Mouse (Mus musculus) heart, postnatal 0 days (tissue): Measurements from ENCODE around the gene Zscan12. TPM values are rescaled to one million over a fixed set of nuclear protein-coding genes. Genes with fewer than 3 reads are reported as not detected.

Experiments used
- ATAC-seq: fragments of 200-750 bp; cut with Nextera tagmentation; 2 replicates; pipeline ENCODE4 v1.8.0; 2017; ENCODE audit warnings: low read depth, moderate number of reproducible peaks, moderate library complexity; ENCODE audit not compliant: insufficient read depth
- DNase-seq: peaks from one replicate; pipeline ENCODE4 v3.0.0-alpha.2; 2016; ENCODE audit warnings: low spot score
- H3K27ac ChIP-seq: fragments of 300-500 bp; sonication (generic); 2 replicates; pipeline ENCODE4 v1.5.1; 2014; ENCODE audit warnings: low read depth, mild to moderate bottlenecking
- H3K27me3 ChIP-seq: fragments of 300-500 bp; sonication (generic); 2 replicates; pipeline ENCODE4 v1.6.1; 2014; ENCODE audit warnings: low read length, mixed read lengths; ENCODE audit not compliant: control insufficient read depth, insufficient read depth
- H3K36me3 ChIP-seq: fragments of 300-500 bp; sonication (generic); replicated peaks from 2 replicates; pipeline ENCODE4 v1.6.1; 2014; ENCODE audit warnings: low read length, mixed read lengths; ENCODE audit not compliant: control insufficient read depth, insufficient read depth
- H3K4me1 ChIP-seq: fragments of 300-500 bp; sonication (generic); 2 replicates; pipeline ENCODE4 v1.6.1; 2014; ENCODE audit warnings: antibody characterized with exemption; ENCODE audit not compliant: control insufficient read depth, insufficient read depth
- H3K4me2 ChIP-seq: fragments of 300-500 bp; sonication (generic); 2 replicates; pipeline ENCODE4 v1.6.1; 2014; ENCODE audit warnings: low read depth, mild to moderate bottlenecking, low read length, moderate library complexity
- H3K4me3 ChIP-seq: fragments of 300-500 bp; sonication (generic); 2 replicates; pipeline ENCODE4 v1.5.1; 2014; ENCODE audit warnings: low read depth, low read length
- H3K9ac ChIP-seq: fragments of 300-500 bp; sonication (generic); replicated peaks from 2 replicates; pipeline ENCODE4 v1.6.1; 2014; ENCODE audit warnings: low read depth, low read length, mixed read lengths
- H3K9me3 ChIP-seq: fragments of 300-500 bp; sonication (generic); replicated peaks from 2 replicates; pipeline ENCODE4 v1.6.1; 2016; ENCODE audit warnings: low read length; ENCODE audit not compliant: control insufficient read depth
- CTCF ChIP-seq: IDR thresholded peaks from 2 replicates; pipeline ENCODE4 v1.5.1; 2016; ENCODE audit warnings: antibody characterized with exemption, control low read depth, low read depth
- EP300 ChIP-seq: IDR thresholded peaks from 2 replicates; pipeline ENCODE4 v1.6.1; 2016; ENCODE audit warnings: antibody characterized with exemption, low read depth
- WGBS: fragments of 180-500 bp; shearing (Covaris S2); extraction: QIAGEN DNeasy Blood & Tissue Kit; methylation state at CpG from one replicate; pipeline ENCODE4 v1.1.7; 2014; 5-methylcytosine and 5-hydroxymethylcytosine counted together
- polyA plus RNA-seq: library from polyadenylated mRNA; unstranded; fragments of >200 nt; fragmentation: Nextera tagmentation; extraction: Ambion mirVana; gene quantifications from 2 replicates; pipeline ENCODE4 v1.2.1, GENCODE M21; 2015
- total RNA-seq: library from RNA; depleted of rRNA; stranded (reverse); fragments of >200 nt; gene quantifications from 2 replicates; pipeline ENCODE4 v1.2.3, GENCODE M21; 2014; ENCODE audit warnings: low replicate concordance; rRNA removed

Zscan12 gene
- total RNA-seq (3.6 and 7.8 TPM in 2 replicates), polyA plus RNA-seq (5.2 TPM in 2 replicates)

DNA sequence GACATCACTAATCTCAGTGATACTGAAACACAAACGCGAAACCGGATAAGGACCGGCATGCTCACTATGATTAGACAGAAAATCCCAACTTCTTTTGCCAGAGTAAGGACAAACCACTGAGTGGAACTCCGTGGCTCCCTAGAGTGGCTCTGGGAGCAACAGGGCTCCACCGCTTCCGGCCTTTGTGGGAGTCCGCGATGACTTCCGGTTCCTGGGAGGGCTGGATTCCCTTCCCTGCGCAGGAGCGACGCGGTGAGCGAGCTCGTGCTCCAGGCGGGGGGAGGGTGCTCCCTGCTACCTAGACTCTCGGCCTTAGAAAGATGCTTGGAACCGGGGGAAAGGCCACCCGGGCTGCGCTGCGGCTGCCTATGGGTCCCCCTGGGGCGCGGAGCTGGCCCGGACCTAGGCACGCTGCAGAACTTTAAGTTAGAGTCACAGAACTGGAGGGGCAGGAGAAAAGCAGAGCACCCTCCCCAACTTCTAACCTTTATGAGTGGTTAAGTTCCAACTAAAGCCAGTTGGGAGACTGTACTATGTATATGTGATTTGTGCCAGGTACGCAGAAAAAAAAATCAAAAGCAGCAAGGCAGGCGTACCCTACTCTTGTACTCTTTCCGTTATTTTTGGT, at the start of gene Zscan12:
Zscan12 (plus strand) TSS at position 200 of the 628 bp plus-strand sequence.
- peak; percentile 96 for DNase-seq
- peak within 1 kb of the TSS; percentile 82 for H3K27ac ChIP-seq
- no peaks in the 10 kb centered on the region for H3K9me3 ChIP-seq
- no peak for TF ChIP-seq CTCF
- TF ChIP-seq EP300 = peak; percentile 43; the same call in 1 of the 2 replicates
- H3K27me3 ChIP-seq = no peaks in the 10 kb centered on the region
- H3K4me3 ChIP-seq = peak within 1 kb of the TSS; percentile 81
- ATAC-seq = peak; percentile 99
- H3K36me3 ChIP-seq = peaks cover 6% of the 10 kb centered on the region
- H3K9ac ChIP-seq = peak within 1 kb of the TSS; percentile 83
- WGBS = under 1% methylated on average over 29 of the region's 29 CpGs
- peaks cover 19% of the 10 kb centered on the region; the same call in 1 of the 2 replicates for H3K4me1 ChIP-seq
- peak within 1 kb of the TSS; percentile 72 for H3K4me2 ChIP-seq

- Histone ChIP-seq H3K27me3 (no peaks in the 10 kb centered on the region), H3K4me3 (no peak overlapping the region), H3K4me2 (no peak overlapping the region), H3K9ac (no peak overlapping the region), H3K4me1 (no peaks in the 10 kb centered on the region), H3K27ac (no peak overlapping the region), H3K36me3 (no peaks in the 10 kb centered on the region), H3K9me3 (no peaks in the 10 kb centered on the region)
- no peak for DNase-seq
- ATAC-seq = no peak
- TF ChIP-seq CTCF (no peak), EP300 (no peak)
- WGBS = 30% methylated on average over 4 of the region's 5 CpGs
Observed at GRCm38 (mm10) chr13:21312854-21313253, 49.8 kb upstream of the Zscan12 start.

GRCm38 (mm10) chr13:21313903-21314302, 48.7 kb upstream of the Zscan12 start:
- no peak overlapping the region for H3K4me3 ChIP-seq
- no peak for TF ChIP-seq CTCF
- TF ChIP-seq EP300 = no peak
- H3K27me3 ChIP-seq = no peaks in the 10 kb centered on the region
- no peak for ATAC-seq
- H3K9ac ChIP-seq = no peak overlapping the region
- no peak overlapping the region for H3K4me2 ChIP-seq
- no peaks in the 10 kb centered on the region for H3K4me1 ChIP-seq
- no peaks in the 10 kb centered on the region for H3K9me3 ChIP-seq
- no peak overlapping the region for H3K27ac ChIP-seq
- WGBS = 73% methylated on average over 4 of the region's 4 CpGs
- no peak for DNase-seq
- H3K36me3 ChIP-seq = no peaks in the 10 kb centered on the region

- H3K4me2 ChIP-seq = no peak overlapping the region
- no peaks in the 10 kb centered on the region for H3K36me3 ChIP-seq
- TF ChIP-seq EP300 (no peak), CTCF (no peak)
- no peaks in the 10 kb centered on the region for H3K4me1 ChIP-seq
- no peaks in the 10 kb centered on the region for H3K27me3 ChIP-seq
- DNase-seq (no peak), ATAC-seq (no peak)
- no peak overlapping the region for H3K4me3 ChIP-seq
- H3K9ac ChIP-seq = no peak overlapping the region
- H3K27ac ChIP-seq = no peak overlapping the region
- no peaks in the 10 kb centered on the region for H3K9me3 ChIP-seq
- 45% methylated on average over 3 of the region's 3 CpGs for WGBS
Observed at GRCm38 (mm10) chr13:21320262-21320661, 42.4 kb upstream of the Zscan12 start.

GRCm38 (mm10) chr13:21321890-21322494, 40.6 kb upstream of the Zscan12 start:
- Histone ChIP-seq H3K4me3 (peak overlapping the region; percentile 40), H3K4me1 (no peaks in the 10 kb centered on the region), H3K27me3 (no peaks in the 10 kb centered on the region), H3K36me3 (no peaks in the 10 kb centered on the region), H3K9ac (no peak overlapping the region), H3K27ac (no peak overlapping the region), H3K9me3 (no peaks in the 10 kb centered on the region), H3K4me2 (peak overlapping the region; percentile 61)
- TF ChIP-seq CTCF (no peak), EP300 (no peak)
- no peak for ATAC-seq
- 8% methylated on average over 18 of the region's 18 CpGs for WGBS
- DNase-seq = no peak
